Mouse (Mus musculus) fat pad, adult 2 months (tissue): ENCODE data around the gene Angptl2.
A peak's percentile ranks its signal among the peaks of the same experiment; 100 is the strongest.

Source experiments
- DNase-seq: peaks from one replicate; pipeline ENCODE4 v3.0.0-alpha.2; 2011; ENCODE audit warnings: low read depth, low spot score; ENCODE audit errors: extremely low read depth

Angptl2 gene

DNA sequence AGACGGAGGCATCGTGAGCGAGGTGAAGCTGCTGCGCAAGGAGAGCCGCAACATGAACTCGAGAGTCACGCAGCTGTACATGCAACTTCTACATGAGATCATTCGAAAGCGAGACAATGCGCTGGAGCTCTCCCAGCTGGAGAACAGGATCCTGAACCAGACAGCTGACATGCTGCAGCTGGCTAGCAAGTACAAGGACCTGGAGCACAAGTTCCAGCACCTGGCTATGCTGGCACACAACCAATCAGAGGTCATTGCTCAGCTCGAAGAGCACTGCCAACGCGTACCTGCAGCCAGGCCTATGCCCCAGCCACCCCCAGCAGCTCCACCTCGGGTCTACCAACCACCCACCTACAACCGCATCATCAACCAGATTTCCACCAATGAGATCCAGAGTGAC is 12.7 kb downstream of the Angptl2 start:
- no peak for DNase-seq

- DNase-seq, result no peak
Observed at GRCm38 (mm10) chr2:33230701-33231100, 14.8 kb downstream of the Angptl2 start.

GRCm38 (mm10) chr2:33231788-33232187 is 15.9 kb downstream of the Angptl2 start:
- no peak for DNase-seq

DNA sequence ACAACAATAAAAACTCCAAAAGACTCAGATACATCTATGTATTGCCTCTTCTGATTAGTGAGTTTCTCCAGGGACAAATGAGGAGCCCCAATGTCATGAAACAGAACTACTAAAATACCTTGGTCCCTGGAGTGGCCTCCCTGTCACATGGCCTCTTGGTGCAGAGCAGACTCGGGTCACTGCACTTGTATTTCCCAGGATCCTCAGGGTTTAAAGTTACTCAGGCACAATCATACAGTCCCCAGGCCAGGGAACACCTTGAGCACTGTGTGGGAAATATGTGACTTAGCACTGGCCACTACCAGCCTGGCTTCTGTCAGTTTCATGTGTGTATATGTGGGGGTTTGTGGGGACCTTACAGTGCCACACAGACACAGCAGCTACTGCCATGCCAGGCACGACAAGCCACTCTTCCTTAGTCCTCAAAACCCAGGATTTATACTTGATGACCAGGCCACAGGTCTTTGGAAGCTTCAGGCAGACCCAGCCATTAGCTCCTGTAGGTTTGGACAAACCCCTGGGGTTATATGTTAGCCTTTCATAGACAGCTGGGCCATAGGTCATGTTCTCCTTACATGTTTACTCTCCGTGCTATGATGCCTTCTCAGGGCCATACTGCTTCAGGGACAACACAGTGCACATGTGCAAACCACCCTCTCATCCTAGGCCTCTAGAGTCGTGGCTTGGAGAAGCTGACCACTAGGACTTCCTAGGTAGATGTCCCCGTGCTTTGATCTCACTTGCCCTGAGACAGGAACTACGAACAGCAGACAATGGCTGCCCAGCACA is 17.1 kb downstream of the Angptl2 start:
- DNase-seq, result no peak

DNA sequence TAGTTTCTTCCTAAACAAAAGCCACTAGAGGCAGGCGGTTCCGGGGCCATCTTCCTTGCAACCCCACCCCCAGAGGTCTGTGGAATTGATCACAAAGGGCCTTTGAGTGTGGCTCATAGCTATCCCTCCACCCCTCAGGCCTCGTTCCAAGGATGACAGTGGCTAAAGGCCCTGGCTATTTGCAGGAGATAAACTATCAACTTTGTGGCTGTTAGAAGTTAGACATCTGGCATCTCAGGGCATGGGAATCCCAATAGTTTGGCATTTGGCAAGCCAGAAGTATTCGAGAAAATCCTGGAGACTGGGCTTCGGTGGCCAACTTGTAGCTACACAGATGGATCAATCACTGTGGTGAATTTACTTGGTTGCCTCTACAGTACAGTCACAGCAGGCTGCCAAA is 18.0 kb downstream of the Angptl2 start:
- no peak for DNase-seq

GRCm38 (mm10) chr2:33234848-33235247 is 19.0 kb downstream of the Angptl2 start:
- no peak for DNase-seq

GRCm38 (mm10) chr2:33237581-33237980 is 21.7 kb downstream of the Angptl2 start:
- no peak for DNase-seq

DNA sequence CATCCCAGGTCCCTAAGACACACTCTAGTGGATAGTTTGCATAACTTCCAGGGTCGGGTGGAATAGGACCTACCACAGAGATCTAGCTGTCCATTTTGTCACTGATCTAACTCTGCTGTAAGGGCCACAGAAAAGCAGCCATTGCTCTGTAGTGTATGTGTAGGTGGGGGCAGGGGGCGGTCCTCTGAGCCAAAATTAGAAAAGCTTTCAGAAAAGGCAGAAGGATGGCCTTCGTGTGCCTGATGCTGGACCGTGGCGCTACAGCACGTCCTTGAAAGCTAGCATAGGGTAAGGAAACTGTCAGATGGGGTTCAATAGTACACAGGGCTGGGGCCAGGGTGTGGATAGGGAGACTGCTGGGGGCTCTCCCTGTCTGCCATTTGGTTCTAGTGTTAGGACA is 29.0 kb downstream of the Angptl2 start:
- DNase-seq, result no peak

GRCm38 (mm10) chr2:33245350-33245749 is 29.5 kb downstream of the Angptl2 start:
- DNase-seq, result peak; percentile 63

- DNase-seq, result no peak
Observed at GRCm38 (mm10) chr2:33246841-33247240, 31.0 kb downstream of the Angptl2 start.

DNA sequence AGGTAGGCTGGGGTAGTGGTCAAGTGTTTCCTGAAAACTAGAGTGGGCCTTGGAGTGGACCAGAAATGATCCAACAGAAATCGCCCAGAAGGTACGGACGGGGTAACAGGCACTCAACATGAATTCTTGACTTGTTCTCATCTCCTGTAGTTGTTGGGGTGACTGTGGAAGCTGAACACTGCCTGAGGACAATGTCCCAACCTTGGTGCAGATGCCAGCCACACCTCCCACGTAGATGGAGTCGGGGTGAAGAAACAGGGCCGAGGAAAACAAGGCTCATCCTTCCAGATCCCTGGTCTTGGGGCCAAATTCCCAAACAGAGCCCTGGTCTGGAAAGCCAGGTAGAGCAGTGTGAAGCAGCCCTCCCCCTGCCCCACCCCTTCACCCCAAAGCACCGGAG is 32.7 kb downstream of the Angptl2 start:
- peak; percentile 58 for DNase-seq

DNA sequence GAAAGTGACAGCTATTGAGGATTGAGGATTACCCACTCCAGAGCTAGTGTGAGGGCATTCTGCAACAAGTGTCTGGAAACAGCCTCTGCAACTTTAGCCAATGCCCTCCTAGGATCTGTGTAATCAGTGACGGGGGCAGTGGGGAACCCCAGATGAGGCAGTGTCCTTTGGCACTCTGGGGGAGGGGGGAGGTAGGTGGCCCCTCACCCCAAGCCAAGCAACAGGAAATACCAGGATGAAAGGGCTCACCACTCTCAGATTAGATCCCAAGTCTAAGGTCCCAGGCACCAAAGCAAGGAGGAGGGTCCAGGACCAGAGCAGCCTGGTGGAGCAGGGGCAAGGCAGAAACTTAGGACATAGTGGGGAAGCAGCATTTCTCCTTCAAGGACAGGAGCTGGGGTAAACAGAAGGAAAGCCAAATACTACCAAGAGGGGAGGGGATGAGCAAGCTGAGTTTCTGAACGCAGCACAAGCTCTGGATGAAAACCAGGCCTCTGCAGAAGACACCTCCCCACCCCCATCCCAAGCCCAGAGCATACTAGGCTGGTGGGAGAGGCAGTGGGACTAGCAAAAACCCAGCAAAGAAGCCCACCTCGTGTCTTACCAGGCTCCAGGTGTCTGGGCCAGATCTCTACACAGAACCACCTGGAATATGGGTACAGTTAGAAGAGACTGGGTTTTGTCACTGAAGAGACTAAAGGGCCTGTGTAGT is 34.2 kb downstream of the Angptl2 start:
- DNase-seq, result no peak

GRCm38 (mm10) chr2:33252751-33253150 is 36.9 kb downstream of the Angptl2 start:
- no peak for DNase-seq

DNA sequence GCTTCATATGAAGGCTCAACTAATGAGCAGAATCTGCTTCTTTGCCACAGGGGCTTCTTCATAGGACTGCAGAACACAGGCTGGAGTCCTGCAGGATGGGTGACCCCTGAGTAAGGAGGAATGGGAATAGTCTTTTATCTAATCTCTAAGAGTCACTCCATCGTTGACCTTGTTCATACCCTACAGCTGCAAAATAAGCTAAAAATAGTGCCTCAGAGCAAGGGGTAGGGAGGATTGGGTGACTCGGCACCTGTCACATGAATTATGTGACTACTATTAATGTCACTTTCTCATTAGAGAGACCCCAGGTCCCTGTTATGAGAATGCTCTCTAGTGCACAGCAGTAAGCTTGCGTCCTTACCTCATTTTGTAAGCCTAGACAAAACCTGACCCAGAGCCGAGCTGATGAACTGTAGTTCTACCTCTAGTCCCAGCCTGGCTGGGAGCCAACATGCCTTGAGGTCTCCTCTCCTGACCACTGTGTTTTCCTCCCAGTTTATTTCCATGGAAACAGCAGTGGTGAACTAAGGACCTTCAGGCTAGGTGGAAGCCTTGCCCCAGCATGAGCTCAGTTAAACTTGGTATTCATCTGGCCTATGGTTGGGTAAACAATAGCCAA is 37.8 kb downstream of the Angptl2 start:
- DNase-seq, result no peak

GRCm38 (mm10) chr2:33254318-33254985 is 38.6 kb downstream of the Angptl2 start:
- DNase-seq, result no peak

GRCm38 (mm10) chr2:33256769-33257537 is 41.1 kb downstream of the Angptl2 start:
- DNase-seq, result no peak

DNA sequence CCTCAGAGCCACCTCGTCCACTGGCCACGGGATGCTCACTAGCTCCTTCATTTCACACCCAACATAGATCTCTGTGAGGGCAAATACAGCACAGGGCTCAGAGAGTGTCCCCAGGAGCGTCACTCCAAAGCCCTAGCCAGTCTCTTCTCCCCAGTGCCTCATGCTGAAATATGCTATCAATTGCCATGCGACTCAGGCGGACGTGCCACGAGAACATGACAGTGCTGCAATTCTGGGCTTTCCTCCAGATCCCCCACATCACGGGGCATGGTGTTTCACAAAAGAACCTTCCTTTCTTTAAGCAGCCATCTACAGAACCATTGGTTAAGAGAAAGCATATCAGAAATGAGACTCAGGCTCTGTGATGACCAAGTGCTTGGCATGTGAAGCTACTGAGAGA is 44.9 kb downstream of the Angptl2 start:
- no peak for DNase-seq

- DNase-seq, result no peak
Observed at GRCm38 (mm10) chr2:33261475-33261874, 45.6 kb downstream of the Angptl2 start.

GRCm38 (mm10) chr2:33265793-33266192 is 49.9 kb downstream of the Angptl2 start:
- DNase-seq, result no peak

- DNase-seq, result no peak
Observed at GRCm38 (mm10) chr2:33267075-33267474, 51.2 kb downstream of the Angptl2 start.
